Mouse (Mus musculus) ovary, postnatal 10 days (tissue): Measurements from ENCODE around the gene Polr3e.
"Not testable (repeated sequence)": the region's sequence is repeated elsewhere in the genome, so short reads cannot be mapped to it uniquely, and the experiment has no call there.

Source experiments
- DNase-seq: peaks from one replicate; pipeline ENCODE4 v3.0.0; 2022; ENCODE audit warnings: low spot score

The Polr3e gene

GRCm38 (mm10) chr7:120911268-120911667 is 6.3 kb upstream of the Polr3e start:
- not testable (repeated sequence) for DNase-seq

DNA sequence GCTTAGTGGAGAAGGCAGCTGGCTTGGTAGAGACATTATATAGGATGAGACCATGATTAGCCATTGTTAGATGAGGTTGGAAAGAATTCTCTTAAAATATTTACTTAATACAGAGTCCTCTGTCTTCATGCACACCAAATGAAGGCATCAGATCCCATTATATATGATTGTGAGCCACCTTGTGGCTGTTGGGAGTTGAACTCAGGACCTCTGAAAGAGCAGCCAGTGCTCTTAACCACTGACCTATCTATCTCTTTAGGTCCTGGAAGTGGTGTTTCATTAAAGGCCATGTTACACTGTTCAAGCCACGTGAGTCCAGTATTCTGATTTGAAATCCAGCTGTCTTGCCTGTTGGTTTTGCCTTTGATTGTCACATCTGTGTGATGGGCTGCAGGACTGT is 4.2 kb upstream of the Polr3e start:
- no peak for DNase-seq

- DNase-seq = no peak
Observed at GRCm38 (mm10) chr7:120916262-120916875, 1.2 kb upstream of the Polr3e start.

DNA sequence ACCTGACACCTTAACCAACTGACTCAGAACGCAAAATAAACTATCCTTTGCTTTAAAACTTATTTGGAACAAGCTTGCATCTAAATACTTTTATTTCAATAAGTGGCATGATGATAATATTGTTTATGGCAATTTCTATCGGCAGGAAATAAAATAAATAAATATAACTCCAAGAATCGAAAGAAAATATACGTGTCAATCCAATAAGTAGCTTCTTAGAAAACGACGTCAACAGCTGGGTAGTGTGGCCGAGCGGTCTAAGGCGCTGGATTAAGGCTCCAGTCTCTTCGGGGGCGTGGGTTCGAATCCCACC is 309 bp upstream of the Polr3e start:
- DNase-seq = no peak

GRCm38 (mm10) chr7:120918526-120918962 is 1.0 kb downstream of the Polr3e start:
- no peak for DNase-seq

DNA sequence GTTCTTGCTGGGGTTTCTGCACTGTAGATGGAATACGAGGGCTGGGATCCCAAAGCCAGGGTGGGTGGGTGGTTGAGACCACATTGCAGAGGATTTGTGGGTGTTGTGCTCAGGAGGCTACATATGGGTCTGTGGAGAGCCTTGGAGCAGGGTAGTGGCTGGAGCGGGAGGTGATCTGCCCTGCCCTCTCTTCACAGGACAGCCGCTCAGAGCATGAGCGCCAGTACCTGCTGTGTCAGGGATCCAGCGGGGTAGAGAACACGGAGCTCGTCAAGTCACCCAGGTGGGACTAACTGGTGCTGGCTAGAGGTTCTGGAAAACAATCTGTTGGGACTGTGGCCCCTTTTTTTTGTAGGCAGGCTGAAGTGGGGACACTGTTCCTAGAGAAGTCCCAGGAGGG is 15.6 kb downstream of the Polr3e start:
- DNase-seq = no peak

DNA sequence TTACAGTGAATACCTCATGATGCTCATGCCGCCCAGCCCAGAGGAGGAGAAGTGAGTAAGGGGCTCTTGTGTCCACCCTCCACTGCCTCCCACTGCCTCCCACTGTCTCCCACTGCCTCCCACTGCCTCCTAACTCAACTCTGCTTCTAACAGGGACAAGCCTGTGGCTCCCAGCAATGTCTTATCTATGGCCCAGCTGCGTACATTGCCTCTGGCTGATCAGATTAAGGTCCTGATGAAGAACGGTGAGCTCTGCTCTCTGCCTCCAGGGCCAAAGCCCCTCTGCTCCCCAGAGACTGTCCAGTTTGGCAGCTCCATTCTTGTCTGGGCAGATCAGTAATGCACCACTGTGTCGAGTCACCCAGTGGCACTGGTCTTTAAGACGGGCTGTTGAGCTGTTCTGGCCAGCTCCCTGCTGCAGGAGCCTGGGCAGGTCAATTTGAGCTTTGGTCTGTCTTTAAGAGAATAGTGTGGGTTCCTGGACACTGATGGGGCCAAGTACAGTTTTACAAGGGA is 16.2 kb downstream of the Polr3e start:
- no peak for DNase-seq

DNA sequence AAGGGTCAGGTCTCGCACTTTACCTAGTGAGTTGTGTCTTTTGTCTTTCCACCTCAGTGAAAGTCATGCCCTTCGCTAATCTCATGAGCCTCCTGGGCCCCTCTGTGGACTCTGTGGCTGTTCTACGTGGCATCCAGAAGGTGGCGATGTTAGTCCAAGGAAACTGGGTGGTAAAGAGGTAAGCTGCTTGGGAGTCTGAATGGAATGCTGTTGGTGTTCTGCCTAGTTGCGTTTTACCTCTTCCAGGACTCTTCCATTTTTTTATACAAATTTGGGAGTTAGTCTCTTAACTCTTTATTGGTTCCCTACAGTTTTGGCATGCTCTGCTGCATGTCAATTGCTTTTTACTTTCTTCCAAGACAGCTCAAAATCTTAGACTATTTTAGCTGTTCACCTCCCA is 17.2 kb downstream of the Polr3e start:
- no peak for DNase-seq

- DNase-seq = no peak
Observed at GRCm38 (mm10) chr7:120936522-120936921, 19.0 kb downstream of the Polr3e start.

DNA sequence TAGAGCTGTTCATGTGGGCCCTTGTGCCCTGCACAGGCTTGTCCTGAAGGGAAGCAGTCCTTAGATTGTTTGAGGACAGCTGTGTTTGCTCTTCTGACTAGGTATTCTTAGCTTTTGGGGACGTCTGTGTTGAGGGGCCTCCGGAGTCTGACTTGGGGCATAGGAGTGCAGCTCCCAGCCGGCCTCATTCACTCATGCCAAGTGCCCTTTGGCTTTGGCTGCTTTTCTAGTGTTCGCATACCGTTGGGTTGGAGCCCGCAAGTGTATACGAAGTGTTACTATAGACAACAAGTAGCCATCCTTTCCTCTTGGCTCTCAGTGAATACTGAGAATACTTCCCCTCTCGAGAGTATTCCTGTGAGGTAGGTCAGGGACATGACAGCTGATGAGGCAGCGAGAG is 20.7 kb downstream of the Polr3e start:
- DNase-seq = no peak

- DNase-seq = no peak
Observed at GRCm38 (mm10) chr7:120940343-120940742, 22.8 kb downstream of the Polr3e start.

DNA sequence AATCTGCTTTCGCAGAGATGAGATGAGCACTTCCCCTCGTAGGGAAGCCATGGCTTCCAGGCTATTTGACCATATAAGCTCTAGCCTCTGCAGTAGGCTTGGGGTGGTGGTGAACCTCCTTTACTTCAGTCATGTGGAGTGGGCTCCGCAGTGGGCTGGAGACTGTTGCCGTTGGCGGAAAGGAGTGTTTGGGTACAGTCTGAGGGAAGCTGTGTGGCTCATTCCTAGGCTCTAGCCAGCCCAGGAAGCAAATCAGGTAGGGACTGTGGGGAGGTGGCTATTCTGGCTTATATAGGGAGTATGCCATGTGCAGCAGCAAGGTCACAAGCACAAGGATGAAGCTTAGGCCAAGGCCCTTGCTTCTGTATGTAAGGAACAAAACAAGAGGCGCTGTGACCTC is 23.7 kb downstream of the Polr3e start:
- no peak for DNase-seq

DNA sequence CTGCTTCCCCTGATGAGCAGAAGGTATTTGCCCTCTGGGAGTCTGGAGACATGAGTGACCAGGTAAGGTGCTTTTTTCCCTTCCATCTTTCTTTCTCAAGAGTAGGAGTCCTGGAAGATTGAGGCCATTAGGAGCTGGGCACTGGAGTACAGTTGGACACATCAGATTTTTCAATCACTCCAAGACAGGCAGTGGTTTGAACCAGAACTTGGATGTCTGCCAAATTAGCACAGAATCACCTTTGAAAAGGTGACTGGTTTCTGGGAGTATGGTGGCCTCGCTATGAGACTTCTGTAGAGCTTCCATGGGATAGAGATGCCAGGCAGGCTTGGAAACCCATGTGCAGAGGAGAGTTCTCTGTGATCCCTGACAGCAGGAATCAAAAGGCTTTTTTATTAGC is 25.0 kb downstream of the Polr3e start:
- DNase-seq = no peak

- DNase-seq = no peak
Observed at GRCm38 (mm10) chr7:120943936-120944509, 26.5 kb downstream of the Polr3e start.

GRCm38 (mm10) chr7:120953591-120953990 is 36.0 kb downstream of the Polr3e start:
- DNase-seq = not testable (repeated sequence)

- DNase-seq = no peak
Observed at GRCm38 (mm10) chr7:120960116-120960515, 42.6 kb downstream of the Polr3e start.

DNA sequence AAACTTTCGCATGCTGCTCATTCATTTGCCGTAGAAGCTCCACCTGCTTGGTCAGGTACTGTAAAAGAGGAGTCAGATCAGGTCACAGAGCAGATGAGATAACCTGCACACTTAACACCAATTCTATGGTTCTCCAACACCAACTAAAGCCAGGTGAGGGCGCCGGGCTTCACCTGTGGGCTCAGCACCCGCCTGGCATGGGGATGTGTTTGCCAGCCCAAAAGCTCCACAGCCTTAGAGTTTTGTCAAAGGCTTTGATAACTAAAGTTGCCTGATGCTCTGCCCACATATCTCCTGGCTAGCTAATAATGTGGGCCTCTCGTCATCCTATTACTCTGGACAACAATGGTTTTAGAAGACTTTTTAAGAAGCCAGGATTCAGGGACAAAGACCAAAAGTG is 43.1 kb downstream of the Polr3e start:
- DNase-seq = no peak

DNA sequence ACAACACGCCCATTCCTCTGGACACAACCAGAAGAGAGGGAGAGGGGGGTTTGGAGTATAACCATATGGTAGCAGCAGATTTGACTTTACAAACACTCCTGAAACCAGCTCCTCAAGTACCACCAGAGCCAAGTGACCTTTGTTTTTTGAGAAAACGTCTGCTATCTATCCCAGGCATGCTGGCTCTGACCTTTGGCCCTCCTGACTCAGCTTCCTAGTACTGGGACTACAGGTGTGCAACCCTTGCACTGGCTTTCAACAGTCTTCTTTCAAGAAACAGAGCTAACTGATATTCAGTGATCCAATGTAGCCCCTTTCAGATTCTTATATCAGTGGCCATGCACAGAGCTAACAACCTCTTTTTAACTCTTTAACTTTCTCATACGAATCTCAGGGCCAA is 44.3 kb downstream of the Polr3e start:
- no peak for DNase-seq

- no peak for DNase-seq
Observed at GRCm38 (mm10) chr7:120963126-120963525, 45.6 kb downstream of the Polr3e start.

DNA sequence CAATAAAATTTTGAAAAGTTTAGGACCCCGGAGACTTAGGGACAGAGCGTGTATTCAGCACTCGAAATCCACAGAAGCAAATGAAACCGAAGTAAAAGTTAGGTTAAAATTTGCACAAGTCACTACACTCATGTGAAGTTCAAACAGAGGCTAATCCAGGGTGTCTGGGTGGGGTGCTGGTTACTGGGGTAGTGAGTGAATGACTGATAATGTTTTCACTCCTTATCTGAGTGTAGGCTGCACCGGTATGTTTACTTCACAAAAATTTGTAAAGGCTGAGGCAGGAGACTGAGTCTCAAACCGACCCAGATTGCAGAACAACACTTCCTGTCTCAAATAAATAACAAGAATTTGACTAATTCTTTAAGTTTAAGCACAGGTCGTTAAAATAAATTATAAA is 51.7 kb downstream of the Polr3e start:
- DNase-seq = no peak

DNA sequence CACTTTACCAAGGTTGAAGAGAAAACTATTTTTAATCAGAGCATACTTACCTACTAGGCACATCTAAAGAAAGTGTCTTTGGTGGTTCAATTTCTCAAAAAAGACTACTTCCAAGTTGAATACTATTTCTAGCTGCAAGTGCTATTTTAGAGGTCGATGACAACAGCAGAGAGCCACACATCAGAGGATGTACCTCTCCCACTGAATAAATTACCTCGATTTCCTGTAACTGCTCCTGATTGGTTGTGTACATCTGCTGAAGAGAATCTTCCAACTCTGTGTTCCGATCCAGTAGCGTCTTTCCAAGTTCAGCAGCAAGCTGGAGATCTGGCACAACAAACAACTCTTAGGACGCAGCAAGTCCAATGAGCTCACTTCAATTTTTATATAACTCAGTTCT is 52.6 kb downstream of the Polr3e start:
- no peak for DNase-seq

DNA sequence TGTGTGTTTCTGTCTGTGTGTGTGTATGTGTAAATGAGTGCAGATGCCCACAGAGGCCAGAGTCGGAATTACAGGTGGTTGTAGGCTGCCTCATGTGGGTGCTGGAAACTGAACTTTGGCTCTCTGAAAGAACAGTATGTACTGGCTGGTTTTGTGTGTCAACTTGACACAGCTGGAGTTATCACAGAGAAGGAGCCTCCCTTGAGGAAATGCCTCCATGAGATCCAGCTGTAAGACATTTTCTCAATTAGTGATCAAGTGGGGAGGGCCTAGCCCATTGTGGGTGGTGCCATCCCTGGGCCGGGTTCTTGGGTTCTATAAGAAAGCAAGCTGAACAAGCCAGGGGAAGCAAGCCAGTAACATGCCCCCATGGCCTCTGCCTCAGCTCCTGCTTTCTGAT is 54.9 kb downstream of the Polr3e start:
- not testable (repeated sequence) for DNase-seq

GRCm38 (mm10) chr7:120974001-120974400 is 56.5 kb downstream of the Polr3e start:
- no peak for DNase-seq

- DNase-seq = no peak
Observed at GRCm38 (mm10) chr7:120977063-120977462, 59.5 kb downstream of the Polr3e start.
